Mouse (Mus musculus): ENCODE measurements around the gene Fyttd1. TPM values are rescaled to one million over a fixed set of nuclear protein-coding genes. Genes with fewer than 3 reads are reported as not detected.

The Fyttd1 gene
- polyA plus RNA-seq (2014; fragmentation: Nextera tagmentation; extraction: Ambion mirVana): 143 and 167 TPM in 2 replicates

DNA sequence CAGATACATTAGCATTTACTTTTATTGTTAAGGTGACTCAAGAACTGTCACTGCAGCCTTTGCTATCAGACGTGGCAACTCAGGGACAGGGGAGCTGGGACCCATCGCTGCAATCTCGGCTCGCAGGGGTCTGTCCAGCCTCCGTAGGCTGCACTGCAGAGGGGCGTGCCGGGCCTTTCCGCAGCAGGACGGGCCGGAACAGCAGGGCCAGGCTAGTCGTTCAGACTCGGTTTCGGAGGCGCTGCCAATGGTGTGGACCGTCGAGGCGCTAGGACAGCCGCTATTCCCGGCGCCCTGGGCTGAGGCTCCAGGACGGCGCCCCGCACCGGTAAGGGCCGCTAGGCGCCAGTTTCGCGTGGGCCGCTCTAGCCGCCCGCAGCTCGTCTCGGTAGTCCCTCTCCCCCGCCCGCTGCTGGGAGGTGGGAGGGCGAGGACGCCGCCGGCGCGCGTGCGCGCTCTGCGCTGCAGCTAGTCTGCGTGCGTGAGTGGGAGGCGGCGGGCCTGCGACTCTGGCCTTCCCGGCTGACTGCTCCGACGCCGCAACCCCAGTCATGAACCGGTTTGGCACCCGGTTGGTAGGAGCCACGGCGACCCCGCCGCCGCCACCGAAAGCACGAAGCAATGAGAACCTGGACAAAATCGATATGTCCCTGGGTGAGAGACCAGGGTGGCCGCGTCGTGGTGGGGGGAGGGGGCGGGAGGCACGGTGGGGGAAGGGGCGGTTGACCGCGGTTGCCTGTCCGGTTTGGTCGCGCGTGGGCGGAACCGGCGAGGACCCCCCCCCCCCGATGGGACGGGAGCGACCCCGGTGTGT lies at the start of gene Fyttd1, which contains the start of gene Rubcn:
Fyttd1 (plus strand) TSS at position 158 of the 814 bp plus-strand sequence.
Rubcn (minus strand) TSS at position 424 of the 814 bp plus-strand sequence.
- H3K36me3 ChIP-seq (replicated peaks; ENCODE audit: control insufficient read depth, insufficient read depth): no peaks in the 10 kb centered on the region
- no peaks in the 10 kb centered on the region for H3K27me3 ChIP-seq (ENCODE audit: control insufficient read depth, insufficient read depth, low read length)
- H3K4me1 ChIP-seq (replicated peaks; ENCODE audit: control insufficient read depth, insufficient read depth, low read length): peaks cover 17% of the 10 kb centered on the region
- H3K4me3 ChIP-seq (replicated peaks; ENCODE audit: low read length): peak within 1 kb of the TSS; percentile 89
- under 1% methylated on average over 74 of the region's 83 CpGs for WGBS
- peak within 1 kb of the TSS; percentile 86 for H3K27ac ChIP-seq
- ATAC-seq (ENCODE audit: low FRiP score): peak; percentile 98
- peak within 1 kb of the TSS; percentile 82 for H3K4me2 ChIP-seq (replicated peaks)
- DNase-seq (ENCODE audit: low spot score): peak; percentile 95
- no peaks in the 10 kb centered on the region for H3K9me3 ChIP-seq (ENCODE audit: control insufficient read depth, low read length)
- peak within 1 kb of the TSS; percentile 91 for H3K9ac ChIP-seq

DNA sequence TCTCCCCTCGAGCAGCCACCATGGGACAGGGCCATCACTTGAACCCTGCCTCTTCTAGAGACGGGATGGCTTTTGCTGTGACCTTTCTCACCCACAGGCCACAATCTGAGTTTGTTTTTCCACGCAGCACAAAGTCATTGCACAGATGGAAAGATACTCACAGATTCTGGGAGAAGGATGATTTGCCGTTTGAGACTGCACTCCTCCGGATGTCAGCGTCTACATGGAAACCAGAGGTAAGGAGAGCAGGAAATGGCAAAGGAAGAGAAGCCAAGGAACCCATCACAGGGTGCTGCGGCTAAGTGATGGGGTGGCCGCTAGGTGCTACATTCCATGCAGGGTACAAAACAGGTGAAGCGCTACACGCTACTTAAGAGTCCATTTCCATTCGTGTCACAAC lies 48.2 kb upstream of the Fyttd1 start:
- Histone ChIP-seq H3K9me3 (ENCODE audit: control insufficient read depth, low read length) (no peaks in the 10 kb centered on the region), H3K27me3 (ENCODE audit: control insufficient read depth, insufficient read depth, low read length) (no peaks in the 10 kb centered on the region), H3K9ac (no peak overlapping the region), H3K27ac (no peak overlapping the region), H3K4me2 (replicated peaks) (no peak overlapping the region), H3K36me3 (replicated peaks; ENCODE audit: control insufficient read depth, insufficient read depth) (peaks cover 65% of the 10 kb centered on the region), H3K4me1 (replicated peaks; ENCODE audit: control insufficient read depth, insufficient read depth, low read length) (no peaks in the 10 kb centered on the region), H3K4me3 (replicated peaks; ENCODE audit: low read length) (no peak overlapping the region)
- DNase-seq (ENCODE audit: low spot score): no peak
- no peak for ATAC-seq (ENCODE audit: low FRiP score)
- 91% methylated on average over 11 of the region's 11 CpGs for WGBS

DNA sequence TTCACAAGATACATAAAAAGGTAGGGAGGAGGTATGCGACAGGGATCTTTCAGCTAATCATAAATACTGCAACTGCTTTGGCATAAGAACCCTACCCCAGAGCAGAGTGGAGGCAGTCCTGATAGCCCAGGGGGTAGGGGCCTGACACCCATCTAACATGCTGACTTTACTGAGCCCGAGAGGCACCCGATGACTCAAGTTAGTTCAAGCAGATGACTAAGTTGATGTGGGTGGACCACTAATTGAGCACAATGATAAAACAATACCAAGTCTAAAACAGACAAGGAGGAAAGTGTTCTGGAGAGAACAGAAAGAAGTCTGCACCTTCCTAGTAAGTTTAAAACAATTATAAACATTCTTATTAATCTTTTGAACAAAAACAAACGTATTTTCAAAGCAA lies 45.8 kb upstream of the Fyttd1 start:
- Histone ChIP-seq H3K9me3 (ENCODE audit: control insufficient read depth, low read length) (no peaks in the 10 kb centered on the region), H3K4me2 (replicated peaks) (no peak overlapping the region), H3K4me3 (replicated peaks; ENCODE audit: low read length) (no peak overlapping the region), H3K27me3 (ENCODE audit: control insufficient read depth, insufficient read depth, low read length) (no peaks in the 10 kb centered on the region), H3K9ac (no peak overlapping the region), H3K36me3 (replicated peaks; ENCODE audit: control insufficient read depth, insufficient read depth) (peaks cover 67% of the 10 kb centered on the region), H3K4me1 (replicated peaks; ENCODE audit: control insufficient read depth, insufficient read depth, low read length) (no peaks in the 10 kb centered on the region), H3K27ac (no peak overlapping the region)
- ATAC-seq (ENCODE audit: low FRiP score): no peak
- 91% methylated on average over 4 of the region's 4 CpGs for WGBS
- no peak for DNase-seq (ENCODE audit: low spot score)

DNA sequence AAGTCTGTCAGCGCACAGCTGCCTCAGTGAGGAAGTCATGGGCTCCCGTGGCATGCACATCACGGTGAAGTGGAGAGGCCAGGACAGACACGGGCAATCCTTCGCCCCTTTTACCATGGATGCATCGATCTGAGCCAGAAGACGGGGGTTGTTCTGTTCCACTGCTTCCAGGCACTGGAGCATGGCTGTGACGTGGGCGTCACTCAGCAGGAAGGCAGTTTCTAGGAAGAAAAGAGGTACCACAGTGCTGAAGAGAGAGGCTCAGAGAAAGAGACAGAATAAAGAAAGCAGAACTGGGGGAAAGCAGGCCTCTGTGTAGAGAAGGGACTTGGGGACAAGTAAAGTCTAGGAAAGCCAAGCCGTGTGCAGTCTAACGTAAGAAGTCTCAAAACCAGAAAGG lies 30.2 kb upstream of the Fyttd1 start:
- WGBS: 90% methylated on average over 11 of the region's 11 CpGs
- no peak overlapping the region for H3K27ac ChIP-seq
- no peaks in the 10 kb centered on the region for H3K4me1 ChIP-seq (replicated peaks; ENCODE audit: control insufficient read depth, insufficient read depth, low read length)
- H3K9ac ChIP-seq: no peak overlapping the region
- H3K36me3 ChIP-seq (replicated peaks; ENCODE audit: control insufficient read depth, insufficient read depth): peaks cover 74% of the 10 kb centered on the region
- no peak for DNase-seq (ENCODE audit: low spot score)
- H3K4me3 ChIP-seq (replicated peaks; ENCODE audit: low read length): no peak overlapping the region
- H3K27me3 ChIP-seq (ENCODE audit: control insufficient read depth, insufficient read depth, low read length): no peaks in the 10 kb centered on the region
- ATAC-seq (ENCODE audit: low FRiP score): no peak
- no peak overlapping the region for H3K4me2 ChIP-seq (replicated peaks)
- no peaks in the 10 kb centered on the region for H3K9me3 ChIP-seq (ENCODE audit: control insufficient read depth, low read length)

DNA sequence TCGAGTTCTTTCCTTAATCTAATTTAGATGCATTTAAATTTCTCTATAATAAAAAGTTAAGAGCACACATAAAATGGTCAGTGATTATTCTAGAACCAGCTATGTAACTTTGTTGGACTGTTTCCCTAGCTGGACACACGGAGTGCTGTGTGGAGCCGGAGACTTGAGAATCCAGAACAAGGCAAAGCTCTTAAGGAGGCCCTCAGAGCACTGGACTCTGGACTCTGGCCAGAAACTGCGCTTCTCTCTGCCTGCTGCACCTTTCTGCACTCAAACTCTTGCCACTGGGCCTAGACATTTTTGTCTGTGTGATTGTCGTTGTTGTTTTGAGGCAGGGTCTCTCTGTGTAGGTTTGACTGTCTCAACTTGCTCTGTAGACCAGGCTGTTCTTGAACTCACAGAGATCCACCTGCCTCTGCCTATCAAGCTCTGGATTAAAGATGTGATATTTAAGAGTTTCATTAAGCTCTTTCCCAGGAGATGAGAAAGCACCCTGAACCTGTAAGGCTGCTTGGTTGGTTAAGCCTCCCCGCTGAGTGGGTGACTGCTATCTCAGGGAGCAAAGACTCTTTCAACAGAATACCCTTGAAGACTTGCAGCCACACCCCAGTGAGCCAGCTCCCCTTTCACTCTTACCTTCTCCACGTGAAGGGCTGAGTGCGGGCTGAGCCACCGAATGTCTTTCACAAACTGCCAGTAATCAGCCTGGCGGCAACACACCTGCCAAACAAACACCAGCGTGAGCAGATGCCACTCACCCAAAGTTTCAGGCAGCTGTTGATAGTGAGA lies 28.1 kb upstream of the Fyttd1 start:
- H3K36me3 ChIP-seq (replicated peaks; ENCODE audit: control insufficient read depth, insufficient read depth): peaks cover 61% of the 10 kb centered on the region
- WGBS: 94% methylated on average over 11 of the region's 11 CpGs

DNA sequence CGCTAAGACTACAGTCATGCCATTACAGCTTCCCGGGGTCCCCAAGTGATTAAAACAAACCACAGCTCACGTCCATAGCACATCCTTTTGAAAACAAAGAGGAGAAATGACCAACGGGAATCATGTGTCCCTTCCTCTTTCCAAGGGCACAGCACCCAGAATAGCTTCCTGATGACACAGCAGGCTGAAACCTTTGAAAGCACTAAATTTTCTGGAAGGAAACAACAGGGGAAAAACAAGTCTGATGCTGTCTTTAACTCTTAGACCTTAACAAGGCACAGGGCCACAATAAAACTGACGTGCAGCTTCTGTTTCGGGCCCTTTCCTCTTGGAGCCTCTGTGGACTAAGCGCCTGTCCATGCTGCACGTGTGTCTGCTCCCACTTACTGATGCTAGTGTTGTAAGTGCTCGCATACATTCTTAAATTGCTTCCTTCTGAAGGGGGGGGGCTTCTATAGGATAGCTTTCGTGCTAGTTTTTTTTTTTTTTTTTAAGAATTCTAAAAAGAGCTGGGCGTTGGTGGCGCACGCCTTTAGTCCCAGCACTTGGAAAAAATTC lies 23.7 kb upstream of the Fyttd1 start:
- H3K4me1 ChIP-seq (replicated peaks; ENCODE audit: control insufficient read depth, insufficient read depth, low read length): no peaks in the 10 kb centered on the region
- no peak overlapping the region for H3K4me2 ChIP-seq (replicated peaks)
- ATAC-seq (ENCODE audit: low FRiP score) (no peak), DNase-seq (ENCODE audit: low spot score) (no peak)
- no peaks in the 10 kb centered on the region for H3K27me3 ChIP-seq (ENCODE audit: control insufficient read depth, insufficient read depth, low read length)
- H3K4me3 ChIP-seq (replicated peaks; ENCODE audit: low read length): no peak overlapping the region
- no peaks in the 10 kb centered on the region for H3K9me3 ChIP-seq (ENCODE audit: control insufficient read depth, low read length)
- H3K27ac ChIP-seq: no peak overlapping the region
- no peak overlapping the region for H3K9ac ChIP-seq
- H3K36me3 ChIP-seq (replicated peaks; ENCODE audit: control insufficient read depth, insufficient read depth): peaks cover 32% of the 10 kb centered on the region
- WGBS: 83% methylated on average over 13 of the region's 13 CpGs

More for the DNA sequence above, 28.1 kb upstream of the Fyttd1 start:
- Histone ChIP-seq H3K4me2 (replicated peaks) (no peak overlapping the region), H3K9ac (no peak overlapping the region), H3K9me3 (ENCODE audit: control insufficient read depth, low read length) (no peaks in the 10 kb centered on the region), H3K4me1 (replicated peaks; ENCODE audit: control insufficient read depth, insufficient read depth, low read length) (no peaks in the 10 kb centered on the region), H3K27ac (no peak overlapping the region), H3K4me3 (replicated peaks; ENCODE audit: low read length) (no peak overlapping the region), H3K27me3 (ENCODE audit: control insufficient read depth, insufficient read depth, low read length) (no peaks in the 10 kb centered on the region)
- ATAC-seq (ENCODE audit: low FRiP score) (no peak), DNase-seq (ENCODE audit: low spot score) (no peak)

DNA sequence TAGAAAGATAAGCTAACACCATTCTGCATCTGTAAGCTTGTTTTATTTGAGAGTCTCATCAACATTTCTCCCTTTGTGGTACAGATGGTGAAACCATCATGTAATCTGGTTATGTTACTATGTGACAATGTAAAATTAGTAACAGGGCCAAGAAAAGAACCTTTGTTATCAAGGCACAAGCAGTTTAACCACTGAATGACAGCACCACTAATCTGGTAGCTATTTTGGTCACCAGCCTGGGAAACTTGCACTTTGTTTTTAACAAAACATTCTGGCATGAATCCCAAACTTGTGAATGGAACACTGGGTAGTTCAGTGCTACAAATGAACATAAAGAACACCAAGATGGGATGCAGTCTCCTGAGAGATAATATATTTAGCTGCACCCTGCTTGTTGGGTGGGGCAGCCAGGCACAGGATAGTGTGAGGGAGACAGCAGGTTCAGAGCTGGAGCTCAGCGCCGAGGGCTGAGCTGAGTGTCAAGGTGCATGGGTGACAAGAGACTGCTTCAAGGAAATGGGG lies 23.2 kb upstream of the Fyttd1 start:
- Histone ChIP-seq H3K36me3 (replicated peaks; ENCODE audit: control insufficient read depth, insufficient read depth) (peaks cover 27% of the 10 kb centered on the region), H3K27ac (no peak overlapping the region), H3K9me3 (ENCODE audit: control insufficient read depth, low read length) (no peaks in the 10 kb centered on the region), H3K4me2 (replicated peaks) (no peak overlapping the region), H3K4me1 (replicated peaks; ENCODE audit: control insufficient read depth, insufficient read depth, low read length) (no peaks in the 10 kb centered on the region), H3K4me3 (replicated peaks; ENCODE audit: low read length) (no peak overlapping the region), H3K27me3 (ENCODE audit: control insufficient read depth, insufficient read depth, low read length) (no peaks in the 10 kb centered on the region), H3K9ac (no peak overlapping the region)
- WGBS: 64% methylated on average over 2 of the region's 2 CpGs
- ATAC-seq (ENCODE audit: low FRiP score) (no peak), DNase-seq (ENCODE audit: low spot score) (no peak)

DNA sequence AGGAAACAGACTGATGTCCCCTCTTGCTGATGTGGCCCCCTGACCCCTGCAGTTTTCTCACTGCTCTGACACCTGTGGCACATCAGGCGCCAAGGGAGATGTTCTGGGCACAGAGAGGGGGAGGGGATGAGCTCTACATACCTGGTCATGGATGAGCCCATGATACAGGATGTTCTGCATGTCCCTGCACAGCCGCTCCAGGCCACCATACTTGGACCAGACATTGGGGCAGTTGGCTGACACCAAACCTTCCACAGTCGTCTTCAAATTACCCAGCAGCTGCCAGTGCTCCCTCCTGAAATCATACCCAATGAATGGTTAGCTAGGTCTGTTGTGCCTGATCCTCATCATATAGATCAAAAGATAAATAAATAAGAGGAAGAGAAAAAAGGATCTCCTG lies 20.5 kb upstream of the Fyttd1 start:
- WGBS: 94% methylated on average over 3 of the region's 3 CpGs
- Histone ChIP-seq H3K4me1 (replicated peaks; ENCODE audit: control insufficient read depth, insufficient read depth, low read length) (no peaks in the 10 kb centered on the region), H3K4me2 (replicated peaks) (no peak overlapping the region), H3K9ac (no peak overlapping the region), H3K9me3 (ENCODE audit: control insufficient read depth, low read length) (no peaks in the 10 kb centered on the region), H3K36me3 (replicated peaks; ENCODE audit: control insufficient read depth, insufficient read depth) (peaks cover 29% of the 10 kb centered on the region), H3K27ac (no peak overlapping the region), H3K27me3 (ENCODE audit: control insufficient read depth, insufficient read depth, low read length) (no peaks in the 10 kb centered on the region), H3K4me3 (replicated peaks; ENCODE audit: low read length) (no peak overlapping the region)
- DNase-seq (ENCODE audit: low spot score) (no peak), ATAC-seq (ENCODE audit: low FRiP score) (no peak)

DNA sequence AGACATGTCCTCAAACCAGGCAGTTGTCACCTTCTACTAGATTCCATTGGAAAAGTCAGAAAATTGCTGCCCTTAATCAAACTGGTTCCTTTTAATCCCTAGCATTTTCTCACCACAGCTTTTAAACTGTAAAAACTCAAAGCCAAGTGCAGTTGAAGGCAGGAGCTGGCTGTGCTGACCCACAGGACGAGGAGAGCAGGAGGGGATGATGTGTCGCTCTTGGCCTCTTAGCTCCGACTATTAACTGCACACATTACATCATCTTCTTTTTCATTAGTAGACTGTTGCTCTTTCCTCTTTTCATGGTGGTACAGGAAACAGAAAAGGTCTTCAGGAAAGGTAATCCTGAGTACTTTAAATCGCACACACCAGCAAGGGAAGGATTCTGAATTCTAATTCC lies 18.9 kb upstream of the Fyttd1 start:
- no peak overlapping the region for H3K4me3 ChIP-seq (replicated peaks; ENCODE audit: low read length)
- DNase-seq (ENCODE audit: low spot score) (no peak), ATAC-seq (ENCODE audit: low FRiP score) (no peak)
- no peak overlapping the region for H3K27ac ChIP-seq
- no peaks in the 10 kb centered on the region for H3K9me3 ChIP-seq (ENCODE audit: control insufficient read depth, low read length)
- no peaks in the 10 kb centered on the region for H3K27me3 ChIP-seq (ENCODE audit: control insufficient read depth, insufficient read depth, low read length)
- H3K4me2 ChIP-seq (replicated peaks): no peak overlapping the region
- WGBS: 84% methylated on average over 4 of the region's 4 CpGs
- H3K4me1 ChIP-seq (replicated peaks; ENCODE audit: control insufficient read depth, insufficient read depth, low read length): no peaks in the 10 kb centered on the region
- H3K9ac ChIP-seq: no peak overlapping the region
- peaks cover 24% of the 10 kb centered on the region for H3K36me3 ChIP-seq (replicated peaks; ENCODE audit: control insufficient read depth, insufficient read depth)
